Mouse (Mus musculus) erythroblast, embryonic 14.5 days (primary cell): ENCODE results near the gene Dpf2.

ENCODE experiments used
- GATA1 ChIP-seq: IDR thresholded peaks from 2 replicates; pipeline ENCODE4 v1.6.1; 2012; ENCODE audit warnings: low read length, inconsistent platforms, mixed read lengths
- TAL1 ChIP-seq: IDR thresholded peaks from 3 replicates; pipeline ENCODE4 v1.6.1; 2012; ENCODE audit warnings: low read length, inconsistent platforms, mixed read lengths

DNA sequence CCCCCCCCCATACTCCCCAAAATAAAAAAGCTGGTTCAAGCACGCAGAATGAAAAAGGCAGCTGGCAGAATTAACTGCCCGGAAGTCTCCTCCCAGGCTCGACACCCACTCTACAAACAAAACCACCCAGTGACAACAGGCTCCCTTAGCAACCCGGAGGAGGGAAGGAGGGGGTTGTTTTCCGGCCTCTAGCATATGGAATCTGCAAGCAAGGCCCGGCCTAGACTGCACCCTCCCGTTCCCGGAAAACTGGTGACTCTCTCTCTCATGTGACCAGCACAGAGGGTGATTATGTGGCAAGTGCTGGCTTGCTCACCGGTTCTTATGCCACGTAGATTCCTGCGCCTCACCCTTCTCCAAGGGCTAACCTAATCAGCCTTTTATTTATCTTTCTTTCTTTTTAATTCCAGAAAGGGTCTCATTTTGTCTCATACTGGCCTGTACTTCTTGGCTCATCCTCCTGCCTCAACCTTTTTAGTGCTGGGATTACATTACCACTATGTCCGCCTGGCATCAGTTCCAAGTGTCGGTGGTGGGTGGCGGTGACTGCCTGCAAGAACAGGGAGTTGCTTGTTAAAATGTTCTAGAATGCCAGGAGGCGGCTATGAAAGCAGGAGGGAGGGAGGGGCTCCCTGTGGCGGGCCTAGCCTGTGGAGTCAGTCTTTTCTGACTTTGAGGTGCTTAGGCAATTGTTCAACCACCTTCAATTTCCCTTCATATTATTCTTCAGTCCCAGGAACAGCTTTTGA lies 66.1 kb downstream of the Dpf2 start:
- TF ChIP-seq TAL1 = no peak
- no peak for TF ChIP-seq GATA1
